Mouse (Mus musculus) heart, adult 9 months (tissue): ENCODE results near the gene Gm18596.
A peak's percentile ranks its signal among the peaks of the same experiment; 100 is the strongest.
"Not testable (repeated sequence)": the region's sequence is repeated elsewhere in the genome, so short reads cannot be mapped to it uniquely, and the experiment has no call there.

Source experiments
- DNase-seq, 2 experiments: peaks; one replicate each; pipeline ENCODE4 v3.0.0; 2022; ENCODE audit warnings: low spot score in 2 of 2

The Gm18596 gene

GRCm38 (mm10) chr10:77741924-77742688 lies at the start of gene Gm18596:
TSS of gene Gm18596 (minus strand) at chr10:77742638.
- DNase-seq: not testable (repeated sequence)

- no peak for DNase-seq
Observed at GRCm38 (mm10) chr10:77788621-77789020, 46.2 kb upstream of the Gm18596 start.

- DNase-seq: peak; percentile 16 to 36
Observed at GRCm38 (mm10) chr10:77787876-77788275, 45.4 kb upstream of the Gm18596 start, which contains the start of gene Gm7137. TSS of gene Gm7137 (minus strand) at chr10:77788200.

DNA sequence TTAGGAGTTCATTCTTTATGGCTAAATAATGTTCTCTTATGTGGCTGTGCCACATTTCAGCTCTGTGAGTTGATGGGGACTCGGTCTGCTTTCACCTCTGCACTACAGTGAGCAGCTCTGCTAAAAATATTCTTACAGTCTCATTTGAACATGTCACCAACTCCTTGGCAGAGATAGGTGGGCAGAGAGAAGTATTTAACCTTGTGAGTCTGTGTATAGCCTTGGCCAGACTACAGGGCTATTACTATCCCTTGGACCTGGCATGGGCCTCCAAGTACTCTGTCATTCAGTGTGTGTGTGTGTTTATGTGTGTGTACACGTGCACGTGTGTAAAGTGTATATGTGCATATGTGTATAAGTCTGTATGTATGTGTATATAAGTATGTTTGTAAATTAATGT lies 41.0 kb upstream of the Gm18596 start:
- DNase-seq: not testable (repeated sequence)

GRCm38 (mm10) chr10:77782442-77782841 lies 40.0 kb upstream of the Gm18596 start, which contains the start of gene Gm3250:
TSS of gene Gm3250 (minus strand) at chr10:77782542.
- DNase-seq: not testable (repeated sequence)

GRCm38 (mm10) chr10:77776844-77777243 lies 34.4 kb upstream of the Gm18596 start, which contains the start of gene Gm7138:
TSS of gene Gm7138 (minus strand) at chr10:77776944.
- DNase-seq: not testable (repeated sequence)

DNA sequence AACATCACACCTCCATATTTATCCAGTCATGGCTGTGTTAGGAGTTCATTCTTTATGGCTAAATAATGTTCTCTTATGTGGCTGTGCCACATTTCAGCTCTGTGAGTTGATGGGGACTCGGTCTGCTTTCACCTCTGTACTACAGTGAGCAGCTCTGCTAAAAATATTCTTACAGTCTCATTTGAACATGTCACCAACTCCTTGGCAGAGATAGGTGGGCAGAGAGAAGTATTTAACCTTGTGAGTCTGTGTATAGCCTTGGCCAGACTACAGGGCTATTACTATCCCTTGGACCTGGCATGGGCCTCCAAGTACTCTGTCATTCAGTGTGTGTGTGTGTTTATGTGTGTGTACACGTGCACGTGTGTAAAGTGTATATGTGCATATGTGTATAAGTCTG lies 29.7 kb upstream of the Gm18596 start:
- not testable (repeated sequence) for DNase-seq

GRCm38 (mm10) chr10:77771225-77771624 lies 28.8 kb upstream of the Gm18596 start, which contains the start of gene Gm3238:
TSS of gene Gm3238 (minus strand) at chr10:77771325.
- DNase-seq: not testable (repeated sequence)

DNA sequence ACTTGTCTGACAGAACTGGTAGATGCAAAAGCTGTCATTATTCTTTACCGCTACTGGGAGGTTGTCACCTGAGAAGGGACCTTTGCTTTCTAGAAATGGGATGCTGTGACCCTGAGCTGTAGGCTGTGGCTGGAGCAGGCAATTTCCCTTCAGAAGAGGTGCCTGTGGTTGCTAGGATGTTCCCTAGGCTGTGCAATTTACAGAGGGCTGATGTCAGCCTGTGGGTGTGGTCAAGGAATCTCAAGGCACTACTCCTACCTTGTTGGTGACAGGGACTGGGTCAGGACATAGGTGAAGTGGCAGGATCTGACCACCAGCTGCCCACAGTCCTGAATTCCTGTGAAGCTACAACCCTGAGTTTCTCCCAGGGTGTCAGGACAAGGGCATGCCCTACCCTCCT lies 27.3 kb upstream of the Gm18596 start:
- no peak for DNase-seq

- DNase-seq: not testable (repeated sequence)
Observed at GRCm38 (mm10) chr10:77759582-77759981, 17.1 kb upstream of the Gm18596 start, which contains the start of gene Gm3233. TSS of gene Gm3233 (minus strand) at chr10:77759682.

- DNase-seq: no peak
Observed at GRCm38 (mm10) chr10:77753448-77753847, 11.0 kb upstream of the Gm18596 start.

DNA sequence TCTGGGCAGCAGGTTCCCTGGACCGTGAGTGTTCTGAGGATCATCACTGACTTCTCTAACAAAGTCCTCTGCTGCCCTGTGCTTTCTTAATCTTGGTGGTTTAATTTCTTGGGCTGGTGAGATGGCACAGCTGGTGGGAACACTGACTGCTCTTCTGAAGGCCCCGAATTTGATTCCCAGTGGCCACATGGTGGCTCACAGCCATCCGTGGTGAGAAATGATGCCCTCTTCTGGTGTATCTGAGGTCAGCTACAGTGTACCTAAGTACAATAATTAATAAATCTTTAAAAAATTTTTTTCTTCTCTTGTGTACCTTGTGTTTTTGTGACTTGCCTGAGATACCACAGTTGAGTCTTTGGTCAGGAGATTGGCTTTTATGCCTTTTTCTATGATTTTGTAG lies 9.9 kb upstream of the Gm18596 start:
- not testable (repeated sequence) for DNase-seq

GRCm38 (mm10) chr10:77751254-77751653 lies 8.8 kb upstream of the Gm18596 start, which contains the start of gene Gm9736:
TSS of gene Gm9736 (minus strand) at chr10:77751354.
- not testable (repeated sequence) for DNase-seq

DNA sequence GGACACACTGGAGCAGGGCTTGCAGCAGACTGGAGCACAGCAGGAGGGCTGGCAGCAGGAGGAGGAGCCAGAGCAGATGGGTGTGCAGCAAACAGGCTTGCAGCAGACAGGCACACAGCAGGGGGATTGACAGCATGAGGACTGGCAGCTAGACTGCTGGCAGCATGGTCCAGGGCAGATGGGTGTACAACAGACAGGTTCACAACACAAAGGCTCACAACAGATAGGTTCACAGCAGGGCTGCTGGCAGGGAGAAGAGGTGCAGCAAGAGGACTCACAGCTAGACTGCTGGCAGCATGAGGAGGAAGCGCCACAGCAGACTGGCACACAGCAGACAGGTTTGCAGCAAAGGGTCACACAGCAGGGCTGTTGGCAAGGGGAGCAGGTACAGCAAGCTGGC lies 8.2 kb upstream of the Gm18596 start:
- not testable (repeated sequence) for DNase-seq

GRCm38 (mm10) chr10:77738929-77739328 lies 3.5 kb downstream of the Gm18596 start:
- no peak for DNase-seq

GRCm38 (mm10) chr10:77735928-77736327 lies 6.5 kb downstream of the Gm18596 start:
- DNase-seq: no peak

DNA sequence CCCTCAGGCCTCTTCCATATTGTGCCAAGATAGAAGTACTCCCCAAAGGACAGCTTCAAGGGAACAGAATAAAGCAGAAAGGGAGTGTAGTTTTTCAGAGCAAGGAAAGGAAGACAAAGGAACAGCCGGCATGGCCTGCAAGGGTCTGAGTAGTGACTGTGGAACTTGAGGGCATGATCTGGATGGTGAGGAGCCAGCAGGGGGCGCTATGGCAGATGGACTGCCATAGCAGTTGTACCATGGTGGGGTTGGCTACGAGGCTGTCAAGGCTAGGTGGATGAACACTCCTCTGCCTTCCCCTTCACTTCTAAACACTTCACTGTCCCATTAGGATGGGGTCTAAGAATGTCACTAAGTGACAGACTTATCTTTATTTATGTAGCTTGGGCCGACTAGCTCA lies 13.2 kb downstream of the Gm18596 start:
- no peak for DNase-seq

DNA sequence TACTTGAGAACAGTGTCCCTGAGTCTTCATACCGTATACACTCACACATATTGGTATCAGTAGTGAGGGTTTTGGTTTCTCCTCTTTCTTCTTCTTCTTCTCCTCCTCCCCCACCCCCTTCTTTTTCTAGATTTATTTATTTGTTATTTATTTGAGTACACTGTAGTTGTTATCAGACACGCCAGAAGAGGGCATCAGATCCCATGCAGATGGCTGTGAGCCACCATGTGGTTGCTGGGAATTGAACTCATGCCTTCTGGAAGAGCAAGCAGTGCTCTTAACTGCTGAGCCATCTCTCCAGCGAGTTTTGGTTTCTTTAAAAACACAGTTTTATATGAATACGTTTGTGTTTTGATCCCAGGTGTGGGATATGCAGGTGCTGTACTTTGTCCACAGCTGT lies 14.2 kb downstream of the Gm18596 start:
- DNase-seq: no peak

DNA sequence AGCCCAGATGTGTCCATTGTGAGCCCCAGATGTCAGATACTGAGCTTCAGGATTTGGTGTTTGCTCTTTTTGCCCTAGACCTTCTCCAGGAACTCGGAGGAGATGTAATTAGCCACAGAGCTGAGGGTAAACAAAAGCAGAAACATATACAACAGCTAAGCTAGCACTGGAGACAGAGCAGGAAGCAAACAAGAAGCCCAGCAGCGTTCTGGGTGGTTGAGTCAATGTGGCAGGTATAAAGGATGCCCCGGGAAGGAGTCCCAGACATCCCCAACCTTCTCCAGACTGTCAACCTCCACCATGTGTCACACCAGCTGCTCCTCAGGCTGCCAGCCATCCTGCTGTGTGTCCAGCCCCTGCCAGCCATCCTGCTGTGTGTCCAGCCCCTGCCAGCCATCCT lies 16.3 kb downstream of the Gm18596 start, which contains the start of gene Gm10100:
Gene Gm10100, plus strand, starts transcription at position 301 of the 400 bp plus-strand sequence.
- no peak for DNase-seq

GRCm38 (mm10) chr10:77724855-77725254 lies 17.6 kb downstream of the Gm18596 start:
- DNase-seq: no peak

DNA sequence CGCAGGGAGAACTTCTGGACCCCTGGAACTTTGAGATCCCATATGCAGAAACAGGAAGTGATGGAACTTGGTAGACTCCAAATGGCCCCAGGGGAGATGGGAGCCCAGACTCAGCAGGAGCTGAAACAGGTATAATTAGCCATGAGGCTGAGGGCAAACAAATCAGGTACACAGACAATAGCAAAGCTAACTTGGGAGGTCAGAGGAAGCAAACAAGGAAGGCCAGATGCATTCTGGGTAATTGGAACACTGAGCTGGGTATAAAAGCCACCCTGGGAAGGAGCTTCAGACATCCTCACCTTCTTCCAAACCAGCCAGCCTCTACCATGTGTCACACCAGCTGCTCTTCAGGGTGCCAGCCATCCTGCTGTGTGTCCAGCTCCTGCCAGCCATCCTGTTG lies 22.1 kb downstream of the Gm18596 start, which contains the start of gene Krtap12-1:
Gene Krtap12-1, plus strand, starts transcription at position 301 of the 400 bp plus-strand sequence.
- DNase-seq: not testable (repeated sequence)

DNA sequence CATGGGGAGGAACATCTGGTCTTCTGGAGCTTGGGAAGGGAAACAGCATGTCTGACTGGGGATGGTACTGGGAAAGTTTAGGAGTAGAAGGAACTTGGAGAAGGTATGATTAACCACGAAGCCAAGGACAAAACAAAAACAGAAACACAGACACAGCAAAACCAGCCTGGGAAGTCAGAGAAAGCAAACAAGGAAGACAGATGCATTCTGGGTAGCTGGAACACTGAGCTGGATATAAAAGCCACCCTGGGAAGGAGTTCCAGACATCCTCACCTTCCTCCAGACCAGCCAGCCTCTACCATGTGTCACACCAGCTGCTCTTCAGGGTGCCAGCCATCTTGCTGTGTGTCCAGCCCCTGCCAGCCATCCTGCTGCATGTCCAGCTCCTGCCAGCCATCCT lies 26.9 kb downstream of the Gm18596 start, which contains the start of gene Gm10142:
Gene Gm10142, plus strand, starts transcription at position 301 of the 400 bp plus-strand sequence.
- no peak for DNase-seq

GRCm38 (mm10) chr10:77713734-77714133 lies 28.7 kb downstream of the Gm18596 start:
- DNase-seq: peak in 1 of 2 experiments; percentile 1
